Mouse (Mus musculus): ENCODE data around the gene Ndufb6.
"Not testable (repeated sequence)": the region's sequence is repeated elsewhere in the genome, so short reads cannot be mapped to it uniquely, and the experiment has no call there.

Ndufb6 gene

DNA sequence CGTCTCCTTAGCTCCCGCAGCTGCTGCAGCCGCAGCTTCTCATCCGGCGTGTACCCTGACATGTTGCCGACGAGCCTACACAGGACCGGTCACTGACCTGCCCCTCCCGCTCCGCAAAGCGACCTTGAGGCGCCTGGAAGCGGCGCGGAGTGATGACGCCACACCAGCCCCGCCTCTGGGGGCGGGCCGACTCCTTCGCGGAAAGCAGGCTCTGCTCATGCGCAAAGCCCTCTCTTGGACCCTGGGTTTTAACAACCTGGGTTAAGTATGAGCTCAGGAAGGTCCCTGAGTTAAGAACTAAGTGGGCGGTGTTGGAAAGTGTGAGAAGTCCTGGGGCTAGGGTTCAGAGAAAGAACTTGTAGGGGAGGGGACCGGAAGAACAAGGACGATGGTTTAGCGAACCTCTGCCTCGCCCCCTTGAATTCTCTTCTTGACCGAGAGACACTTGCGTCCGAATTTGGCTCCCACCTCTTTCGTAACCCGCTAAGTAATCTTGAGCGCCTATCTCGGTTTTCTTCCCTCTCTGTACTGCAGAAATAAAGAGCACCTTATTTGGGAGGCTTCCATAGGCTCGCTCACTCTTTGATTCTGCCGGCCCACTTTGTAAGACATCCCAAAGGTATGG is at the start of gene Ndufb6:
Ndufb6 (minus strand) TSS at position 146 of the 625 bp plus-strand sequence.
- peak; percentile 94 for DNase-seq

DNA sequence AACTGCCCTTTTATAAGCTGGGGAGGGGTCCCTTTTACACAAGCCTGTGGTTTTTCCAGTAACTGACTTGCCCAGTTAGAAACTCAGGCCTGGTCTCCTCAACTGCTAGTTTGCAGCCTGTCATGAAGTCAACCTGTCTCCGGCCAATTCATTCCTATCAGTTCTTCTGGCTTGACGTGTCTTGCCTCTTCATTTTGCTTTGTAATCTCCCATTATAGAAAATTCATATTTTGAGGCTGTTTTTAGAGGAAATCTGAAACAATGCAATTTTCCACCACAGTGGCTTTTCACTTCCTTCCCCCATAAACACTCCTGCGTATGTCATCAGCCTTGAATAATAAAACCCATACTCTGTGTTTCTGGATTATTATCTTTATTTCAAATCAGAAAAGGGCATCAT is 47.9 kb upstream of the Ndufb6 start:
- DNase-seq: no peak

DNA sequence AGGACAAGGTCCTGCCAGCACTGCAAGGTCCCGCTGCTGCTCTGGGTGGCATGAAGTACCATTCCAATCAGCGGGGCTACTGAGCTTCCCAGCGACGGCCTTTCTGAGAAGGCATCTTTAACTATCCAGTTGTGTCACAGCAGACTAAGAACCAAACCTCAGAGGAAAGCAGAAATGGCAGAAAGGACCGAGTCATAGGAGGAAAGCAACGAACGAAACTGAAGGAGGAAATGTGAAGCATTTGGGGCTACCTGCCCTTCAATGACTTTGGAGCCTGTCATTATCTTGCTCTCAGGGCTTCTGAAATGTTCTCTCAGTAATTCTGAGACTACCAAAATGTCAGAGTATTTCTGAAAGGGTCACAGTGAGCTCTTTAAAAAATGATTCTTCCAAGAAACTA is 45.4 kb upstream of the Ndufb6 start:
- no peak for DNase-seq

DNA sequence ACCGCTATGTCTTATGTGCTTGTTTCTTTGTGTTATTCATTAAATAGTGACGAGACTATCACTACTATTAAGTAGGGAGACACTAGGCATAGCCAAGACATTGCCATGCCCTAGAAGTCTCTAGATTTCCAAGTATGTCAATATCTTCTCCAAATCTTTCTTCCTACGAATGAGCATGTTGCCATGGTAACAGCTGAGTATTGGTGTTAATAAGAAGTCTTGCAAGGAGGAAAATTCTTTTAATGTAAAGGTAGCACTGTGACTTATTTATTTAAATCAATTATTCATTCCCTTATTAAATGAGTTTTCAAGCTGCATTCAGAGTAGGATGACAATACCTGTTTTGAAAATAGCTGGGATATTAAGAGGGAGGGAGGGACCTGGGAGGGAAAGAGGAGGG is 38.2 kb upstream of the Ndufb6 start:
- DNase-seq: no peak

DNA sequence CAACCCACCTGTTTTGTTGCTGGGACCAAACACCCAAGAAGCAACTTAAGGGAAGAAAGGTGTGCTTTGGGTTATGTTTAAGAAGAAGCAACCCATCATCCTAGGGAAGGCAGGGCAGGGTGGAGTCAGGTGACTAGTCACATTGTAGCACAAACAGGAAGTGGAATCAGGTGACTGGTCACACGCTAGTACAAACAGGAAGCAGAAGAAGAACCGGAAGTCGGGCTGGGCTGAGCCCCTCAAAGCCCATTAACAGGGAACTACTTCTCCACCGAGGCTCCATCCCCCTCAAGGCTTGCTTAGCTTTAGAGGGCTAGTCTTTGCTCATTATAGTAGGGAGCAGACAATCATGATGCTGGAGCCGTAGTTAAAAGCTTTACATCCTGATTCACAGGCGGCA is 33.8 kb upstream of the Ndufb6 start:
- DNase-seq: no peak

DNA sequence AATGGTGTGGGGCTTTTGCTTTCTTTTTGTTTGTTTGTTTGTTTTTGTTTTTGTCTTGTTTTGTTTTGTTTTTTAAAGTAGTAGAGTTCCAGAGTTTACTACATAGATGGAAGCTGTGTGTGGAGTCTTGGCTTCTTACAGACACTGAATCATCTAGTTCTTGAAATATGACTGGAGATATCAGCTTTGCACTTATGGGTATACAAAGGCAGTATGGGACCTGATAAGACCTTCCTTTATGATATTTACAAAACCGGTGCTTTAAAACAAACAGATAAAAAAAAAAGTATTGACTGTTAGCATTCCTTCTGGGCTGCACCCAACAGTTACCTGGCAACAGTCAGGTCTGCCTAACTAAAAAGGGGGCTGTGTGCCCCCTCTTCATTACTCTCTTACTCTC is 33.0 kb upstream of the Ndufb6 start:
- no peak for DNase-seq

DNA sequence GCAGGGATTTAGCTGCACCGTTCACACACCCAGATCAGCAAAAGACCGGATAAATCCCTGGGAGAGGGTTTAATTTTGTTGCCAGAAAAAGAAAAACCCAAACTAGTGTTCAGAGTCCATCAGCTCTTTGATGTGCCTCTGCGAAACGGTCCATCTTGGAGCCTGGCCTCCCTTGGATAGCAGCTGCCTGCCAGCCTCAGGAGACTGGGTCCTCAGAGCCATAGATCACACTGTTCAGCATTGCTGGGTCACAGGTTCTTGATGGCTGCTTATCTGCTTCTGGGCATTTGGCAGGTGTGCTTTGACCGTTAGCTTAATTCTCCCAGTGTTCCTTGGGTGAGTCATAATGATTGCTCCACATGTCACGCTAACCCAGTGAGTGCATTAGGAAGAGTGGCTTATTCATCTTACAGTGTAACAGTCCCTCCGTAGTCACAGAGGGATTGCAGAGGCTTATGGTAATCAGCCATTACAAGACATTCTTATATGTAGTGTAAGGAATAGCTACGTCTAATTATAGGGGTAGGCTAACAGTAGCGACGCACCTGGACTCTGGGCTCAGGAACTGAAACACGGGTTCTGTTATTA is 31.7 kb upstream of the Ndufb6 start:
- DNase-seq: no peak

DNA sequence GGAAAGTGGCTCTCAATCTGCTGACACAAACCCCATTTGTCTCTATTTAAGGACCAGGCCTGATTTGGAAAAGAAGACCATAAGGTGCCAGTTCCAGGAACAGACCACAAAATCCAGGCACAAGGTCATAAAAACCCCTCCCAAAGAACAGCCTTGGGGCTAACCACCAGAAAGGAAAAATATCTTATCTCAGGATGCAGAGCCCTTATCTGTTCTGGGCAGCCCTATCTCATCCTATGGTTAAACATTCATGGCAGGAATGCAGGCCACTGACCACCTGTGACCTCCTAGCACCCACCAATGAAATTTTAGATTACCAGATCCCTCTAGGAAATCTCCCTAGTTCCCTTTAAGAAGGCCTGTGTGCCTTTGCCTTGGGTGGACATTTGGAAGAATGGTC is 30.5 kb upstream of the Ndufb6 start:
- DNase-seq: no peak

DNA sequence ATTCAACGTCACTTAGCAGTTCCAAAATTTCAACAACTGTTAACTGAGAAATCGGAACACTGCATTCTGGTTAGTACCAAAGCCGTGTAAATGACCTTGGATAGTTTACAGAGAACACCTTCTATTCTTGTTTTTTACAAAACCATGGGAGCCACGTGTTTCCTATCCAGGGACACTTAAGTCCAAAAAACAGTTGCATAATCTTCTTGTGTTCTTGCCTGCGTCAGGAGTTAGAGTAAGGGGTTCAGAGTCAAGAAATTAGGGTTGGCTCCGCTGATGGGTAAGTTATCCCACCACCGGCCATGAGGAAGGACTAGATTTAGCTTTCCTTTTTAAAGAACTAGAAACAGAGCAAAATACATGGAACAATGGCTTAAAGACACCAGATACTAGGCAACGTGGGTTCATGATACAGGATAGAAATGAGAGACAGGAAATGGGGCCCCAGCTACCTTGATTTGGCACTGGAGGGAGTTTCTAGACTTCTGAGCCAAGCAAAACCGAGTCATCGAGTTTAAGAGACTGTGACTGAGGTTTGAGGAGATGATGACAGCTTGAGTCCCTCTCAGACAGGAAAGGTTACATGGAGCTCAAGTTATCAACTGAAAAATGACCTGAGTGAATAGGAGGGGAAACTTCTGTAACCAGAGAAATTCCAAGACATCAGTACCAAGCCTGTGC is 23.4 kb upstream of the Ndufb6 start:
- no peak for DNase-seq

DNA sequence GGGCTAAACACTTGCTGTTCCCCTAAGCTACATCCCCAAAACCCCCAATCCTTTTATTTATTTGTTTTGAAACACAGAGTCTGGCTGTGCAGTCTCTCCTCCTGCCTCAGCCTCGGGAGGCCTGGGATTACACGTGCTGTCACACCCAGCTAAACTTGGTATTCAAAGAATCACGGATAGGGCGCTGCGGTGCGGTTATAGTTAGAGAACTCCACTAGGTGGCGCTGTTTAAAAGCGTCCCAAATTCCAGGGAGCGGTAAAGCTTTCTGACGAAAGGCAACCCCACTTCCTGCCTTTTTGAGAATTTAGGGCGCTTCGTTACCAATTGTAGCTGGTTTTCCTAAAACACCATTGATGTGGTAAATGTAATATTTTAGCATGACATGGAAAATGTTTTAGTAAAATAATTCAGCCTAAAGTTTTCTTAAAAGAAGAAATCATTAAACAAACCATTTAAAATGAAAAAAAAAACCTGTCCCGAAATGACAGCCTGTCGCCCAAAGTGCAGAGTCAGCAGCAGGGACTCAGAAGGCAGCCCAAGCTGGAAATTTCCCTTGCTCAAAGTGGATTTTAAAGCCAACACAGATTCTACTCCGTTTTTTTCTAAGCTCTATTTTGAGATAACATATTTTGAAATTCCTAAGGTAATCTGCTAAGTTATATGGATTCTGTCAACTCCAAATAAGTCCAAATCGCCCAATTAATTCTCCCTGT is 22.0 kb upstream of the Ndufb6 start:
- peak; percentile 72 for DNase-seq

DNA sequence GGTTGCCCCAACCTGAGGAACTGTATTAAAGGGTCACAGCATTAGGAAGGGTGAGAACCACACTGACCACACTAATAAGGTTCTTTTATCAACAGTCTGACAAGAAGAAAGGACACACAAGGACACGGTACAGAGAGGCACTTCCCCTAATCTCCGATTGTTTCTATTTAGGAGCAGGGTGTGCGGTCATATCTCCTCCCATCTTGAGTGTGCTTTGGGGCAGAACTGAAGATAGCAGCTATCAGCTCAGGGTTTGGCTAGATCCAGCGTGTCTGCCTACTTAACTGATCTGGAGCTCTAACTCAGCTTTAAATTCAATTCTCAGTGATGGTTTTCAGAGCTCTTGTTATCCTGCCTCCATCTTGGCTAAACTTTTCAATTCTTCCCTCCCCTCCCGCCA is 19.9 kb upstream of the Ndufb6 start:
- no peak for DNase-seq

DNA sequence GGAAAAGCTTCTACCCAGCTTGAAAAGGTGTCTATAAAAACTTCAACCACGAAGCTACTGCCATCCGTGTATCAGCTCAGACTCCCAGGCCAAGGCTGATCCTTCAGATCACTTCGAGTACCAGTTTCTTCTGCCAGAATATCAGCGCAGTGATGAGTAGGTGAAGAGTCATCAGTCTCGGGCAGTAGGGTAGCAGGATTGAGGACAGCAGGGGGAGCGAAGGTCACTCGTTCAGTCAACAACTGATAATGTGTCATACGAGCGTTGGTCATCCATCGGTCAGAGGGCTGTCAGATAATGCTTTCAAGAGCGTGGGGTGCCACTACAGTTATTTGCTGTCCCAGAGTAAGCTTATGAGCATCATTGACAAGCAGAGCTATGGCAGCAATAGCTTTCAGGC is 12.3 kb upstream of the Ndufb6 start:
- not testable (repeated sequence) for DNase-seq

DNA sequence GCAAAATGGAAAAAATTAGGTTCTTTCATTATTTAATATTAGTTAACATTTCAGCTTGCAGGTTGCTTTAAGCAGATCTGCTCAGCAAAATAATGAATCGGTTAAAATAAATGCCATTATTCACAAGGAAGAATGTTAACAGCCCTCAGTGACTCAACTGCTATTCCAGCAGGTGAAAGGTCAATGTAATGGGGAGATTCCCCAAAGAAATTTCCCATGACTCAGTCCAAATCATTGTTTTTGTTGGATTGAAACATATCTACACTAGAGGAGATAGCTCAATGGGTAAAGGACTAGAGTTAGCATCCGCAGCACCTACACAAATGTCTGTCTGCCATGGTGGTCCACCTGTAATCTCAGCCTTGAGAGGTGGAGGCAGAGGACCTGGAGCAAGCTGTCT is 9.8 kb upstream of the Ndufb6 start:
- no peak for DNase-seq

DNA sequence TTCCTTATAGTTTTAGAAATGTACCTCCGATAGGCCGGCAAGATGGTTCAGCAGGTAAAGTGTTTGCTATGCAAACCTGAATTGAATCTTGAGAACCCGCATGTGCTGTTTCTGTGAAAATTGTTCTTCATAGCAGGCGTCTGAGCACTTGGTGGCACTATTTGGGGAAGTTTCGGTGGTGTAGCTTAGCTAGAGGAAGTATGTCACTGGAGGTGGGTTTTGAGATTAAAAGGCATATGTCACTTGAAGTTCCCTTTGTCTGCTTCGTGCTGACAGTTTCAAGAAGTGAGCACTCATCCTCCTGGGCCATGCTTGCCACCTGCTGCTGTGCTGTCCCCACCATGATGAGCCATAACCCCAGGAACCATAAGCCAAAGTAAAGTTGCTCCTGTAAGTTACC is 8.2 kb upstream of the Ndufb6 start:
- no peak for DNase-seq

DNA sequence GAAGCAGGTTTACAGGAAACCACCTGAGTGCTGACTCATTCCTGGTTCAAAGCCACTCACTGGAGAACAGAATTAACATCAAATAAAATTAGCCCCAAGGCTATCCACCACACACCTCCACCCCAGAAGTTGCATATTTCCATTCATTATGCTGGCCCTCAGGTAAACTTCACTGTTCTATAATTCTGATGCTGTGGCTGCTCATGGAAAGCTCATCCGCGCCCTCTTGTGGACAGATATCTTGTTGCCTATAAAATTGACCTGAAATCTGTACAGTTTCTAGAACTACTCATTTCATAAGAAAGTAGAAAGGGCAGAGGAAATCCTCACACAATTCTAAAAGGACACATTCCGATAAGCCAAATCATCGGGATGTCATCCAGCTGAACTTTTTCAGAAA is 6.4 kb upstream of the Ndufb6 start:
- peak; percentile 65 for DNase-seq

DNA sequence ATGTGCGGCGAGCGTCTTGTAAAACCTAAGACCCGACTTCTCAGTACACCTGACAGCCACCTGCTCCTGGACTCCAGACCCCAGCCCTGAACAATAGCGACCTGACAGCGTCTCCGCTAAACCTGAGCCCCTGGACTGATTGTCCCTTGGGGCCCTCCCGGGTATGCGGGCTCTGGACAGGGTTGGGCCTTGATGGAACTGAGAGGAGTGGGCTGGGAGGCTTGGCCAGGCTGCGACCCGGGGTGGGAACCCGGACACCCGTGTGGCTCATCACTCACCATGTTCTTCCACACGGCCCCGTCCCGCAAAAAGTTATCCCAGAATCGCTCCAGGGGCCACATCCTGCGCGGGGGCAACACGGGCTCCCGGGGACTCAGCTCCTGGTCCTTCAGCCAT is 343 bp downstream of the Ndufb6 start:
- no peak for DNase-seq

DNA sequence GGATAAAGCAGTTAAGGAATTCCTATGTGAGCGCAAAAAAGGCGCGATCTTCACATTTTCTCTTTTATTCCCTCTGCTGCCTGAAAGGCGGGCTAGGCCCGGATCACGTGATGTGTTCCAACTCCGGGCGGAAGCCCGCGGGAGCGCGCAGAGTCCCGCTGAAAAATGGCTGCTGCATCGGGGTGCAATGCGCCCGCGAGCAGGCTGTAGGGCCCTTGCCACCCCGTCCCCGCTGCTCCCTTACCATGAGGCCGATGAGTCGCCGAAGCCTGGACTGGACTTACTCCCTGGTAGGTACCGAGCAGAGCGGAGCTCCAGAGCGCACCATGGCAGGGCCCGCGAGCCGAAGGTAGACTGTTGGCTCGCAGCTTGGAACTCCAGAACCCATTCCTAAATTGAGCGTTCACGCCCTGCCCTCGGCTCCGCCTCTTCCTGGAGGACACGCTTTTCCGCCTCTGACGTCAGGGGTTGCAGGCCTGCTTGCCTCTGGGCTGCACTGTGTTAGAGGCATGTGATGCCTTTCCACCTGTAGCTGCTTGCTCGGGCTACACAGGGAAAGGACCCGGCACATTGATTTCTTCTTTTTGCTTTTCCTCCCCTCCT is 9.7 kb downstream of the Ndufb6 start, which contains the start of the genes Smim27 and Topors:
Smim27 (plus strand) TSS at position 150 of the 603 bp plus-strand sequence.
Topors (minus strand) TSS at position 421 of the 603 bp plus-strand sequence.
- DNase-seq: peak; percentile 91

DNA sequence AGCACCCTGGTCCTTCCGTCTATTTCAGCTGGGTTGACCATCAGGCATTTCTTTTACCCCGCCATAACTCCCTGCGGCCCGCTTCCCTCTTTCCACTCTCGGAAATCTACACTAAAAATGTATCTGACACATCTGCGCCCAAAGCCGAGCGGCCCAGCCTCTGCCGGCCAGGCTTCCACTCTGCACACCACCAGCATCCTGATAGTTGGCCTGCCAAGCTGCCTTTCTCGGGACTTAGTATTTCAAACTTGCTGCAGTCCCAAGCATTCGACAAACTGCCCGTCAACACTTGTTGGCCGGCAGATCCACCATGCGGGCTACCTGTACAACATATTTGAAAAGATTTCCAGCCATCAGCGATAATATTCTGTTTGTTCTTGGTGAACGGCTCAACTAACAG is 10.4 kb downstream of the Ndufb6 start:
- DNase-seq: no peak

DNA sequence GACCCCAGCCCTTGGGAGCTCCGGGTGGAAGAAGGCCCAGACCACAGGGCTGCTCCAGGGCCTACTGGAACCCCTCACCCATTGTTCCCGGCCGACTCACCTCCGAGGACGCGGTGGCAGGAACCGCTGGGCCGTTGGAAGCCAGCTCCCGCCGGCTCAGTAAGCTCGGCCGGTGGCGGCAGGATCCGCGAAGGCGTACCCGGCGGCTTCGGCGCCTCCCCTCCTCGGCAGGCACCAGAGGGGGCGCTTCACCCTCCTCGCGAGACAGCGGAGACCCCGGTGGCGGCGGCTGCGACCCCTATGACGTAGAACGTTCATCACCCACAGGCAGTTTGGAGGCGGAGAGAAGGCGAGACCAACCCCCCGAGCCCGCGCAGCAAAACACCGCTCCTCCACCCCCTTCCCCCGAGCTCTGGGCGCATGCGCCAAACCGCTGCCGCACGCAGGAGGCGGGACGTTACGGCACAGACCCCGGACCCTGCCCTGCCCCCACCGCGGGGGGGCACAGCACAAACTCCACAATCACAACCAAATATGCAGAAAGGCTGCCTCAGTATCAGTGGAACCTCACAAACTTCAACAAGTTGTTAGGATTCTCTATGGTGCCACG is 10.9 kb downstream of the Ndufb6 start:
- DNase-seq: peak; percentile 78

DNA sequence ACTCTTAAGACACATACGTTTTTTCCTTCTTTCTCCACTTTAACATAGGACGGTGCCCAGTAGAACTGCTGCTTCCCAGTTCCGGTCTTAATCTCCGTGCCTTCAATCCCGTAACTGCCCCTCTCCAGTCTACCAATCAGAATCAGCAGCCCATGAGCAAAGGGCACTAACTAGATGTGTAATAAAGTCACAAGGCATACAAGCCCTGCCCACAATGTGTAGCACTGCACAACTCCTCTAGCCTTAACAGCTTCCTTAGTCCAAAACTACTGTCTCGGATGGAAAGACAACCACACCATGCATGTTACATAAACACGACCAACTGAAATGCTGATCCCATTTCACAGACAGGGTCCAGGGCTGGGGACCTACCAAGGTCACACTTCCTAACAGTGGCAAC is 11.5 kb downstream of the Ndufb6 start:
- peak; percentile 11 for DNase-seq

DNA sequence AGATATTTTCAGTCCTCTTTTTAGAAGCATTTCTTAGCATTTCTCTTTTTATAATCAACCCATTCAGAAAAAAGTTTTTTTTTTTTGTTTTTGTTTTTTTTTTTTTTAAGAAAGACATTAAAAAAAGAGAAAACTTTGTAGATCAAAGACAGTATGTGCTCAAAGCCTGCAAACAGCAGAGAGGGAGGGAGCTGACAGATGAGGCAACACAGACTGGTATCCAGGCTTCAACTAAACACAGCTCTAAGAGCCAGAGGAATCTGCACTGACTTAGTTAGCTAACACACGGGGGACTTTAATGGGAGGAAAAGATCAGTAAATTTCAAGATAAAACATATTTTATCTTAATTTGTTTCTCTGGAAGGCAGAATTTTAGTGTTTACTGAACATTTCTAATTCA is 14.9 kb downstream of the Ndufb6 start:
- DNase-seq: no peak

DNA sequence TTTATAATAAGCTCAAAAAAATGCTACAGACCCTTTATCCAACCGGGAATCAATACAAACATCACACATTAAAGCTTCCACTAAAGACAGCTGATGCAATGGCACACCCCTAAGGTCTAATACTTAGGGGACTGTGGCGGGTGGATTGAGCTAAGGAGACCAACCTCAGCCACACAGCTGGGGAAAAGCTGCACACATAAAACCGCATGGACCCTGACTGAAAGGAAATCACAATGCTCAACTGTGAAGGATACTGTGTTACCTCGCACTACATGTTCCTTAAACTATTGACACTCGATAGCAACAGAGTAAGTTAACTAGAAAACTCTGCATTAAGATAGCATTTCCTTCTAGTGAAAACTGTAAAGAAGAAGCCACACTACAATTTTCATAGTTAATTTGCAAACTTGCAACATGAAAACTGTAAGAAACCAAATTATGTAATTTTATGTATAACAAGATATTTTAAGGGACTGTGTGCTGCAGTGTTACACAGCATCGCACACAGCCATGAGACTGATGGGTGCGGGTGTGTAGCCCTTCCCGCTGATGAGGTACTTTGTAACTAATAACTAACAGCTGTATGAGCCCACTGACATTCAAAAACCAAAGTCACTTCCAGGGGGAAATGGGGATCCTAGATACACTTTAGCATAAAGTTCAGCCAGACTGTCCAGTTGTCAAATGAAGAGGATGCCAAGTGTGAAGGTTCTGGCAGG is 24.7 kb downstream of the Ndufb6 start:
- DNase-seq: no peak
